Mouse (Mus musculus) liver, adult 2 months (tissue): ENCODE measurements around the gene Gtf2h4. TPM values are rescaled to one million over a fixed set of nuclear protein-coding genes. Genes with fewer than 3 reads are reported as not detected.
A peak's percentile ranks its signal among the peaks of the same experiment; 100 is the strongest.

ENCODE experiments used
- DNase-seq: peaks from one replicate; pipeline ENCODE4 v3.0.0-alpha.2; 2011; ENCODE audit warnings: low read depth, low spot score; ENCODE audit errors: extremely low read depth
- H3K27ac ChIP-seq: fragments of 200-500 bp; replicated peaks from 2 replicates; pipeline ENCODE4 v1.5.1; 2012; ENCODE audit warnings: low read depth, mild to moderate bottlenecking, control low read depth, inconsistent platforms, low read length; ENCODE audit not compliant: insufficient read depth
- H3K27me3 ChIP-seq: fragments of 200-500 bp; 2 replicates; pipeline ENCODE4 v1.6.1; 2012; ENCODE audit warnings: mild to moderate bottlenecking, moderate library complexity, low read length, inconsistent platforms; ENCODE audit not compliant: control insufficient read depth, insufficient read depth
- H3K36me3 ChIP-seq: fragments of 200-500 bp; 2 replicates; pipeline ENCODE4 v1.6.1; 2012; ENCODE audit warnings: low read length, inconsistent platforms; ENCODE audit not compliant: control insufficient read depth, insufficient read depth
- H3K4me1 ChIP-seq: fragments of 200-500 bp; 2 replicates; pipeline ENCODE4 v1.6.1; 2011; ENCODE audit warnings: low read length; ENCODE audit not compliant: control insufficient read depth, insufficient read depth
- H3K4me3 ChIP-seq: fragments of 200-500 bp; 2 replicates; pipeline ENCODE4 v1.5.1; 2011; ENCODE audit warnings: low read depth, mild to moderate bottlenecking, control low read depth, low read length, moderate library complexity; ENCODE audit not compliant: insufficient read depth
- H3K79me2 ChIP-seq: fragments of 200-500 bp; 2 replicates; pipeline ENCODE4 v1.6.1; 2012; ENCODE audit warnings: inconsistent platforms, mild to moderate bottlenecking, low read length, moderate library complexity; ENCODE audit not compliant: control insufficient read depth, insufficient read depth
- H3K9ac ChIP-seq: fragments of 200-500 bp; 2 replicates; pipeline ENCODE4 v1.6.1; 2012; ENCODE audit warnings: low read depth, mild to moderate bottlenecking, control low read depth, inconsistent platforms, low read length
- CTCF ChIP-seq: fragments of 200-500 bp; IDR thresholded peaks from 2 replicates; pipeline ENCODE4 v1.5.1; 2011; ENCODE audit warnings: low read depth, low read length, control low read depth
- POLR2A ChIP-seq: fragments of 200-500 bp; IDR thresholded peaks from 2 replicates; pipeline ENCODE4 v1.6.1; 2011; ENCODE audit warnings: low read length, control low read depth; ENCODE audit not compliant: insufficient read depth; ENCODE audit errors: extremely low read depth
- WGBS: fragments of 180-500 bp; shearing (Covaris S2); methylation state at CpG from one replicate; pipeline ENCODE4 v1.1.7; 2018; 5-methylcytosine and 5-hydroxymethylcytosine counted together
- polyA plus RNA-seq: library from polyadenylated mRNA; depleted of rRNA; stranded (reverse); fragments of >200 nt; gene quantifications from 2 replicates; pipeline ENCODE4 v1.2.3, GENCODE M21; 2012
- total RNA-seq: library from RNA; depleted of rRNA; stranded (reverse); fragments of >200 nt; gene quantifications from 2 replicates; pipeline ENCODE4 v1.2.3, GENCODE M21; 2014

Gtf2h4 gene
- total and polyA plus RNA-seq, 2 experiments: 17.4 to 29.8 TPM

GRCm38 (mm10) chr17:35667334-35668065, 6.0 kb downstream of the Gtf2h4 start, which contains the start of gene Vars2:
Vars2 (minus strand) TSS chr17:35667592.
- peak within 1 kb of the TSS; percentile 42 for H3K27ac ChIP-seq
- no peaks in the 10 kb centered on the region; the same call in 1 of the 2 replicates for H3K36me3 ChIP-seq
- H3K4me3 ChIP-seq: peak within 1 kb of the TSS; percentile 66
- no peaks in the 10 kb centered on the region for H3K79me2 ChIP-seq
- H3K4me1 ChIP-seq: 0 out of 2 replicates have a peak, but pooled peaks cover 2% of the 10 kb centered on the region
- TF ChIP-seq POLR2A (peak; percentile 84), CTCF (no peak; the same call in 1 of the 2 replicates)
- no peaks in the 10 kb centered on the region for H3K27me3 ChIP-seq
- peak; percentile 80 for DNase-seq
- H3K9ac ChIP-seq: peak within 1 kb of the TSS; percentile 79
- whole genome bisulfite sequencing: under 1% methylated on average over 61 of the region's 61 CpGs

- 7% methylated on average over 13 of the region's 13 CpGs for WGBS
- H3K36me3 ChIP-seq: no peaks in the 10 kb centered on the region; the same call in 1 of the 2 replicates
- no peaks in the 10 kb centered on the region for H3K79me2 ChIP-seq
- H3K27me3 ChIP-seq: no peaks in the 10 kb centered on the region
- H3K4me1 ChIP-seq: 0 out of 2 replicates have a peak, but pooled peaks cover 2% of the 10 kb centered on the region
- H3K4me3 ChIP-seq: peak overlapping the region; percentile 66
- TF ChIP-seq CTCF: no peak
- no peak for TF ChIP-seq POLR2A
- peak overlapping the region; percentile 16; the same call in 1 of the 2 replicates for H3K27ac ChIP-seq
- H3K9ac ChIP-seq: peak overlapping the region; percentile 79
- peak; percentile 2 for DNase-seq
These were observed 6.7 kb downstream of the Gtf2h4 start for GRCm38 (mm10) chr17:35666851-35667256.

DNA sequence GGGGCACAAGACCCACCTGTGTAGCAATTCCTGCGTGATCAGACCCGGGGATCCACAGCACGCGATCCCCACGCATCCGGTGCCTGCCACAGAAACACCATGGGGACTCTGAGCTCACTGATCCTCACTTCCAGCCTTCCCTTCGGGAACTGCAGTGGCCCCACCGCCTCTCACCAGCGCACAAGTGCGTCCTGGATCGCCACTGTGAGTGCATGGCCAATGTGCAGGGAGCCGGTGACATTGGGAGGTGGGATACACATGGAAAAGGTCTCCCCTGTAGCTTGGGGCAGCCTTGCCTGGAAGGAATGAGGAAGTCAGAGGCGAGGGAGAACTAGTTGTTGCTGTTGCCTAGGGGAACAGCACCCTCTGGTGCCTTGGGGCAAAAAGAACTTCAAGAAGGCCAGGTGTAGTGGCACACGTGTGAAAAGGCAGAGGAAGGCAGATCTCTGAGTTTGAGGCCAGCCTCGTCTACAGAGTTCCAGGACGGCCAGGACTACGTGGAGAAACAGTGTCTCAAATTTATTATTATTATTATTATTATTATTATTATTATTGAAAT, 7.5 kb downstream of the Gtf2h4 start:
- Histone ChIP-seq H3K27me3 (no peaks in the 10 kb centered on the region), H3K36me3 (no peaks in the 10 kb centered on the region; the same call in 1 of the 2 replicates), H3K9ac (no peak overlapping the region), H3K4me1 (0 out of 2 replicates have a peak, but pooled peaks cover 2% of the 10 kb centered on the region), H3K4me3 (no peak overlapping the region), H3K27ac (no peak overlapping the region), H3K79me2 (no peaks in the 10 kb centered on the region)
- peak; percentile 15 for DNase-seq
- WGBS: 88% methylated on average over 17 of the region's 17 CpGs
- TF ChIP-seq POLR2A: no peak
- TF ChIP-seq CTCF: peak; percentile 35; the same call in 1 of the 2 replicates

DNA sequence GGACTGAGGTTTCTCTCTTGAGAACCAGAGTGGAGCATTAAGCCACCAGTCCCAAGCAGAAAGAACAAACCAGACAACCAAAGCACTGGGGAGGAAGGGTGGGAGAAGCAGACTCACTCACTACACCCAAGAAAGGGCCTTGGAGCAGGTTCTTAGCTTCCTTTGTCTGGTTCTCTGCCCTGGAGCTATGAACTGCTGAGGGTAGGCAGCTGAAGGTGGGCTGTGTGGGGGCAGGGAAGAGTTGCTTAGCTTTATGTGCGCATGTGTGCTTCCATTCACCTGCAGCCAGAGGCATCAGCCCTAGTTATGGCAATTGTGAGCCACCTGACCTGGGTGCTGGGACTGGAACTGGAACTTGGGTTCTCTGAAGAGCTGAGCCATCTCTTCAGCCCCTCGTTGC, 20.5 kb downstream of the Gtf2h4 start:
- DNase-seq: no peak
- Histone ChIP-seq H3K9ac (no peak overlapping the region), H3K79me2 (no peaks in the 10 kb centered on the region), H3K27ac (no peak overlapping the region), H3K36me3 (peaks cover 4% of the 10 kb centered on the region; the same call in 1 of the 2 replicates), H3K4me3 (no peak overlapping the region), H3K27me3 (no peaks in the 10 kb centered on the region), H3K4me1 (no peaks in the 10 kb centered on the region)
- TF ChIP-seq CTCF: no peak
- TF ChIP-seq POLR2A: no peak
- 86% methylated on average over 2 of the region's 2 CpGs for WGBS

GRCm38 (mm10) chr17:35649429-35649828, 24.1 kb downstream of the Gtf2h4 start:
- Histone ChIP-seq H3K9ac (no peak overlapping the region), H3K27ac (no peak overlapping the region), H3K27me3 (no peaks in the 10 kb centered on the region), H3K36me3 (no peaks in the 10 kb centered on the region), H3K4me1 (no peaks in the 10 kb centered on the region), H3K4me3 (no peak overlapping the region), H3K79me2 (no peaks in the 10 kb centered on the region)
- TF ChIP-seq POLR2A: no peak
- no peak for TF ChIP-seq CTCF
- DNase-seq: no peak
- WGBS: 58% methylated on average over 2 of the region's 2 CpGs
